Mouse (Mus musculus) bone marrow macrophage, adult 2 months (primary cell): ENCODE measurements around the gene Mvb12b. TPM values are rescaled to one million over a fixed set of nuclear protein-coding genes. Genes with fewer than 3 reads are reported as not detected.
A peak's percentile ranks its signal among the peaks of the same experiment; 100 is the strongest.

Source experiments
- H3K27ac ChIP-seq: 2 replicates; pipeline ENCODE4 v1.5.1; 2012; ENCODE audit warnings: low read depth, low read length; ENCODE audit not compliant: insufficient read depth
- H3K4me1 ChIP-seq: 2 replicates; pipeline ENCODE4 v1.6.1; 2012; ENCODE audit warnings: low read length; ENCODE audit not compliant: control insufficient read depth, insufficient read depth
- H3K4me3 ChIP-seq: 2 replicates; pipeline ENCODE4 v1.5.1; 2012; ENCODE audit warnings: mild to moderate bottlenecking, low read length, moderate library complexity; ENCODE audit not compliant: insufficient read depth
- CTCF ChIP-seq: IDR thresholded peaks from 2 replicates; pipeline ENCODE4 v1.5.1; 2012; ENCODE audit warnings: low read depth, mild to moderate bottlenecking, low read length, moderate library complexity
- POLR2A ChIP-seq: IDR thresholded peaks from 2 replicates; pipeline ENCODE4 v1.6.1; 2012; ENCODE audit warnings: mild to moderate bottlenecking, low read depth, low read length, borderline replicate concordance
- polyA plus RNA-seq: library from polyadenylated mRNA; stranded (reverse); fragments of >200 nt; gene quantifications from 2 replicates; pipeline ENCODE4 v1.2.4, GENCODE M21; 2012; ENCODE audit not compliant: missing spikeins, insufficient read depth, insufficient read length

Gene Mvb12b
- 12.8 and 17.0 TPM in 2 replicates for polyA plus RNA-seq

DNA sequence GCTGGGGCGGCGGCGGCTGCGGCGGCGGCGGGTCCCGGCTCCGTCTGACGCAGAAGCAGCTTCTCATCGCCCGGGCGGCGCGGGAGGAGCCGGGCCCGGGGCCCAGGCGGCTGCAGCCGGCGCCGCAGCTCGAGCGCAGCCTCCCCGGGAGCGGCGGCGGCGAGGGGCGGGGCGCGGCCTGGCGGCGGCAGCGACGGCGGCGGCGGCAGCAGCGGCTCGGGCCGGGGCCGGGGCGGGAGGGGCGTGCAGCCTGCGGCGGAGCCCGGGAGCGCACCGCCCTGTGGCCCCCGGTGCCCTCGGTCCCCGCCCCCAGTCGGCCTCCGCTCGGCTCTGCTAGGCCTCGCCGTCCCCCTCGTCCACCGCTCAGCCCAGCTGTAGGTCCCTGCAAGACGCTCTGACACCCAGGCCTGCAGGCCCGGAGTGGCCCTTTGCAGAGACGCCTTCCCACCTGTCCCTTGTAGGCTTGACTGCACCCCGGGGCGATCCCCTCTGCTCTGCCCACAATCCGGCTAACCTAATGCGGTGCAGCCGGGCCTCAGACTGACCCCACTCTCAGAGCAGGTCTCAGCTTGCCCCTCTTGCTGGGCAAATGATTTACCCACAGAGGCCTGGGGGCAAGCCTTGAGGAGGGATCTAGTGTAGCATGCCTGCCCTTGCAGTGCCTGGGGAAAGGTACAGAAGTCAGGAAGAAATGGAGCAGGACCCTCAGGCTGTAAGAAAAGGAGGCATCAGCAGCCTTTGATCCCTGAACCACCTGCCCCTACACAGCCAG is at the start of gene Mvb12b:
TSS of gene Mvb12b (minus strand) at position 619 of the 772 bp plus-strand sequence.
- Histone ChIP-seq H3K4me1 (peaks cover 18% of the 10 kb centered on the region), H3K27ac (0 out of 2 replicates have a peak within 1 kb of the TSS, but pooled peaks have one; percentile 1), H3K4me3 (peak within 1 kb of the TSS; percentile 76)
- no peak for TF ChIP-seq POLR2A
- no peak for TF ChIP-seq CTCF

DNA sequence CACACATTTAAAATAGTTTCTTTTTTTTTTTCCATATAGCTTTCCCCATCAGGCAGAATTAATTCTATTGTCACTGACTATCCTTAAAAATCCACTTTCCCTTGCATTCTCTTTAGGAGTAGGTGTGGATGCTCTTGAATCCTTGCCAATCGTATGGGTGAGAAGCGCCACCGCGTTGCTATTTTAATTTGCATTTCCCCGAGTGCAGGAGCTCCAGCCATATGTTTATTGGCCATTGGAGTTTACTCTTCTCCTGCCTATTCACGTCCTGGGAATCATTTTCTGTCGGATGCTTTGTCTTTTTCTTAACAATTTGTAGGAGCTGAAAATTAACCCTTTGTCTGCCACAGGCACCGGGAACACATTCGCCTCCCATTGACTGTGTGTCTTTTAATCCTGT is 48.0 kb upstream of the Mvb12b start:
- no peak overlapping the region for H3K4me3 ChIP-seq
- no peak overlapping the region for H3K27ac ChIP-seq
- TF ChIP-seq POLR2A (no peak), CTCF (no peak)
- H3K4me1 ChIP-seq: no peaks in the 10 kb centered on the region

- Histone ChIP-seq H3K4me1 (no peaks in the 10 kb centered on the region), H3K4me3 (no peak overlapping the region), H3K27ac (no peak overlapping the region)
- TF ChIP-seq POLR2A (no peak), CTCF (no peak)
Measured at GRCm38 (mm10) chr2:33933606-33934510, 46.1 kb upstream of the Mvb12b start.

- Histone ChIP-seq H3K4me1 (no peaks in the 10 kb centered on the region), H3K4me3 (no peak overlapping the region), H3K27ac (no peak overlapping the region)
- TF ChIP-seq CTCF (no peak), POLR2A (no peak)
Measured at GRCm38 (mm10) chr2:33931161-33931560, 43.4 kb upstream of the Mvb12b start.

DNA sequence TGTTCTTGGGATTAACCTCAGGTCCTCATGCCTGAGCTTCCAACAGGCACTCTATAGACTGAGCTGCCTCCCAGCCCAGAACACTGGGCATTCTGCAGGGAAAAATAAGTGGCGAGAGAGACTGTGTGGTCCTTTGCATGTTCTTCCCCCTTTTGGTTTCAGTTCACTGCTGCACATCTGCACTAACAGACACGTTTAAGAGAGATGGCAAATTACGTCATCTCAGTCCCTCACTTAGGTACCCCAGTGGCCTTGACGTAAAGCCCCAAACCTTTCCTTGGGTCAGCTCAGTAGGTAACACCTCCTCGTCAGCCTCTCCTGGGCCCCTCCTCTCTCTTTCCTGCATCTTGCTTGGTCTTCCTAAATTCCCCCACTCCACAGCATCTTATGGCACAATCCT is 37.5 kb upstream of the Mvb12b start:
- H3K27ac ChIP-seq: no peak overlapping the region
- no peak overlapping the region for H3K4me3 ChIP-seq
- 0 out of 2 replicates have a peak, but pooled peaks cover 4% of the 10 kb centered on the region for H3K4me1 ChIP-seq
- TF ChIP-seq CTCF: no peak
- TF ChIP-seq POLR2A: no peak

DNA sequence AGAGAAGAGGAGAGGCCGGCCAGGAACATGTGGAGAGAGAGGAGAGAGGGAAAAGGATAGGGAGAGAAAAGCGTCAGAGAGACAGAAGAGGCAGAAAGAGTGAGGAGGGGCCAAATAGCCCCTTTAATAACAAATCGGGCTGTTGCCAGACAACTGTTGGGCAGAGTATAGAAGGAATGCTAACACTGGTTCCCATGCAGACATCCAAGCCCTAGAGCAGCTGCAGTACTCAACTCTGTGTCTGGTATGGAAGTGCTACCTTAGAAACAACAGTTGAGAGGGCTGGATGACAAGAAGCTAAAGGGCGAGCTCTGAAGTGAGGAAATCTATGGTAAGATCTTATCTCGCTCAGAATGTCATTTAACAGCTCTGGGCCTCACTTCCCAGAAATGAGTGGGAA is 35.7 kb upstream of the Mvb12b start:
- Histone ChIP-seq H3K27ac (no peak overlapping the region), H3K4me3 (no peak overlapping the region), H3K4me1 (peaks cover 9% of the 10 kb centered on the region)
- TF ChIP-seq CTCF (no peak), POLR2A (no peak)

DNA sequence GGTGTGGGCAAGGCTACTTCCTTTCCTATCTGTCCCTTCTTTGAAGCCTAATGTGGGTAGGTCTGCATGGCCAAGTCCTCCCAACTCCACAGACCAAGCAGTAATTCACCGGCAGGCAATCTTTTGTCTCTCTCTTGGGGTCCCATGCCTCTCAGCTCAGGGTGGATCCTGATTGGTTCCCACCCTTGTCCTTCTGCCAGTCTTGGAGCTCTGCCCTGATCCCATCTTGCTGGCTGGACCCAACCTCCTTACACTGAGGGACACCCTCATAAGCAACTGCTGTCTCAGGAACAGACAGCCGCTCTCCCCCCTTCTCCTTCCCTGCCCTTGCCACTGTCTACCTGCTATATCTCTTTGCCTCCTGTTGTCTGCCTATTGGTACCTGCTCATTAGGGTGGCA is 34.7 kb upstream of the Mvb12b start:
- TF ChIP-seq POLR2A (no peak), CTCF (no peak)
- H3K4me1 ChIP-seq: peaks cover 17% of the 10 kb centered on the region
- H3K27ac ChIP-seq: no peak overlapping the region
- H3K4me3 ChIP-seq: no peak overlapping the region

DNA sequence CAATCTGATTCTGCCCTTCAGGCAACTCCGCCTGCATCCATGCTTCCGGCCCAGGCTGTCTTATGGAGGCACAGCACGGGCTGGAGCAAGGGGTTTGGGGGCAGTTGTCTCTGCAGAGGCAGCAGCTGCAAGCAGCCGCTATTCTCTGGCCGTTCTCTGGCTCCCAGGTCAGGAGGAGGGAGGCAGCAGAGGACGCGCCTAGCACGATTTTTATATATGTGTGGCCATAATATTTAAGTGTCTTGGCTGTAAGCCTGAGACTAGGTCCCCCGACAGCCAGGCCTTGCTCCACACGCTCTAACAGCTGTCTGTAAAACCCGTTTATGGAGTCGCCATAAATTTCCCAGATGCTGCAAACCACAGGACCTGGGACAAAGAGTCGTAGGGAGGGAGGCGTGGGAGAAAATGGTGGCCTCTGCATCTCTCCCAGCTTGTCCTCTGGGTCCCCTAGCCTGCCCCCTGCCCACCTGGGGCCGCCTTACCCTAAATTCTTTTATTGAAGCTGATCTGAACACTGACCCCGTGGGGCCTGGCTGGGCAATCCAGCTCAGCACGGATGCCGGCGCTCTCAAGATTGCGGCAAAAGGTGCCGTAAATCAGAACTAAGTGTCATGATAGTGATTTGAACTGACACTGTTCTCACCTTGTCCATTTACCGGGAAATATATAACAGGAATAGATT is 32.3 kb upstream of the Mvb12b start:
- peaks cover 16% of the 10 kb centered on the region for H3K4me1 ChIP-seq
- H3K27ac ChIP-seq: no peak overlapping the region
- no peak for TF ChIP-seq POLR2A
- TF ChIP-seq CTCF: no peak
- H3K4me3 ChIP-seq: no peak overlapping the region

GRCm38 (mm10) chr2:33918824-33919223 is 31.1 kb upstream of the Mvb12b start:
- TF ChIP-seq CTCF (no peak), POLR2A (no peak)
- no peak overlapping the region for H3K4me3 ChIP-seq
- H3K4me1 ChIP-seq: peaks cover 25% of the 10 kb centered on the region
- peak overlapping the region; percentile 58 for H3K27ac ChIP-seq

DNA sequence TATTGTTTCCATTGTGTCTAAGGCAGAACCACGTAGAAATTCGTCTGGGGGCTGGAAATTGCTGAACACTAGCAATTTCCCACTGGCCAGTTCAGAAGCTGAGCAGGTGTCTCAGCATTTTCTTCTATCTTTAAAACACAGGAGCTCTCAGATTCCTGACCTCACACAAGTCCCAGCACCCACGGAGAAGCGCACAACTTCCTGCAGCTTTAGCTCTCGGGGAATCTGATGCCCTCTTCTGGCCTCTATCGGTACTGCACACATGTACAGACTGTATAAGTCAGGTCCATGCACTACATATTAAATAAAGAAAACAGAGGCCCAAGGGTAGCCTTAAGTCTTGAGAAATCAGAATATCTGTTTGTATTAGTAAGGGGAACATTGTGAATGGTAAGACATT is 30.6 kb upstream of the Mvb12b start:
- Histone ChIP-seq H3K27ac (peak overlapping the region; percentile 55), H3K4me3 (no peak overlapping the region), H3K4me1 (peaks cover 26% of the 10 kb centered on the region)
- TF ChIP-seq POLR2A (no peak), CTCF (peak; percentile 73)
